Mouse (Mus musculus) urinary bladder, postnatal 36 days (tissue): ENCODE measurements around the gene Nfatc2ip.
"Not testable (repeated sequence)": the region's sequence is repeated elsewhere in the genome, so short reads cannot be mapped to it uniquely, and the experiment has no call there.

Experiments
- DNase-seq, 2 experiments: peaks; one replicate each; pipeline ENCODE4 v3.0.0; 2022; ENCODE audit warnings: low spot score in 2 of 2, mixed read lengths in 1 of 2

Nfatc2ip gene

DNA sequence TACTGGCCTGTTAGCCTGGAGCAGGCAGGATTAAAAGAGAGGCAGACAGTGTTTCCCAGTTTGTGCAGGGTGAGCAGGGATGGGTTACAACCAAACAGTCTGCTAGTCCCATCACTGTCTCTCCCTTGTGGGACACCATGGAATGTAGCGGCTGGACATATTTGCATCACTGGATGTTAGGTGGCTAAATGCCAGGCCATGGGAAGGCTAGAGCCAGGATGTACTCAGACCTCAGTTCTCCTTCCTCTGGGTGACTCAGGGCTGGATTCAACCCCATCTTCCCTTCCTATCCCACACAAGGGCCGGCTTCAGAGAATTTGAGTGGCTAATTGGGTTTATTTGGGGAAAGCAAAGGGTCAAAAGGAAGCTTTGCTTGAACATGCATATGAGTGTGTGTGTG, 12.1 kb upstream of the Nfatc2ip start:
- no peak for DNase-seq

DNA sequence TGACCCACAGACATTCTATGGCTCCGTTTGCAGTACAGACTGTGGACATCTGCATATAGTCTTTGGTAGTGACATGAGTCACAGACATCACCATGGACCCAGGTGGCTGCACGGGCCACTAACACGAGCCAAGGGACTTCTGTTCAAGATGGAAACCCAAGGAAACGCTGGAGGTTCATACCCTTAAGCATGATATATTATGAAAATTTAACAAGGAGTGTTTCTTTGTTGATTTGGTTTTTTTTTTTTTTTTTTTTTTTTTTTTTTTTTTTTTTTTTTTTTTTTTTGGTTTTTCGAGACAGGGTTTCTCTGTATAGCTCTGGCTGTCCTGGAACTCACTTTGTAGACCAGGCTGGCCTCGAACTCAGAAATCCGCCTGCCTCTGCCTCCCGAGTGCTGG, 6.0 kb upstream of the Nfatc2ip start:
- not testable (repeated sequence) for DNase-seq

DNA sequence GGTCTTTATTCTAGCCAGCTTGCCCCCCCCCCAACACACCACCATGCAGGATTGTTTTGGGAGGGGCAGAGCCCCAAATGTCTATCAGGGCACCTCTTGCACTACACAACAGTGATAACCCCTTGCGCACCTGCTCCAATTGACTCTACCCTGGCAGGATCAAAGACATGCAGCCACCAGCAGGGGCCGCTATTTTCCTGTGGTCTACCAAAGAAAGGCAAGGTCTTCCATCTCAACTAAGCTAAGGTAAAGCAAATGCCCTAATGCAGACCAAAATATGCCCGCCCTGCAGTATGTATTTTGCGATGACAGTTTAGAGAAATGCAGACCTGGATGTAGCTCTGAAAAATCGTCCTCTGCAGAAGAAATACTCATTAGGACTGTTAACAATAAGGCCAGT, 3.0 kb upstream of the Nfatc2ip start:
- DNase-seq = peak; percentile 76 to 80

DNA sequence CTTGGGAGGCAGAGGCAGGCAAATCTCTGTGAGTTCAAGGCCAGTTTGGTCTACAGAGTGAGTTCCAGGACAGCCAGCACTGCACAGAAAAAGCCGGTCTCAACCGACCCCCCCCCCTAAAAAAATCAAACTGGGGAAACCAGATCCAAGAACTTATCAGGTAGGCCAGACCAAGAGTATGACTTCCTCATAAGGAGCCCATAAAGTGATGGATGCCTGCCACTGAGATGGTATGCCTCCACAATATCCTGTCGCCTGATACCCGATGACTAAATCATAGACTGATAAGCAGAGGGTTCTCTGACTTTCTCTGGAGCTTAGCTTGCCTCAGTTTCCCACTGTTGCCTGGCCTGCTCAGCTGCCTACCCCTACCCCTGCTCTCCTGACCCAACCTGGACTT, 1.3 kb upstream of the Nfatc2ip start:
- no peak for DNase-seq

DNA sequence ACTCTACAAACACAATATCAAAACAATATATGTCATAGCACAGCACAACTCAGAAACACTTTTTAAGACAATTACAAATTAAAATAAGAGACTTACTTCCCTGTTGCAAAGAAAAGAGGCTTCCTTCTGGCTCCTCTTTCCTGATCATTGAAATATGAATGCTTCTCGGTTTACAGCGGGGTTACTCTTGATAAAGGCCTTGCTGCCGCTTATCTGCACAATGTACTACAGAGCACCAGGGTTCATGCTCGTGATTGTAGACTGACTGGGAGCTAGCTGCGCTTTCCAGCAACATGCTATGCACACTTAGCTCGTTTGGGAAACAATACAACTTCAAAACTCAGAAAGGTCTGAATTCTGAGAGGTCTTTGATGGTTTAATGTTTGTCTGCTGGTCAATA, 684 bp upstream of the Nfatc2ip start:
- DNase-seq = no peak

DNA sequence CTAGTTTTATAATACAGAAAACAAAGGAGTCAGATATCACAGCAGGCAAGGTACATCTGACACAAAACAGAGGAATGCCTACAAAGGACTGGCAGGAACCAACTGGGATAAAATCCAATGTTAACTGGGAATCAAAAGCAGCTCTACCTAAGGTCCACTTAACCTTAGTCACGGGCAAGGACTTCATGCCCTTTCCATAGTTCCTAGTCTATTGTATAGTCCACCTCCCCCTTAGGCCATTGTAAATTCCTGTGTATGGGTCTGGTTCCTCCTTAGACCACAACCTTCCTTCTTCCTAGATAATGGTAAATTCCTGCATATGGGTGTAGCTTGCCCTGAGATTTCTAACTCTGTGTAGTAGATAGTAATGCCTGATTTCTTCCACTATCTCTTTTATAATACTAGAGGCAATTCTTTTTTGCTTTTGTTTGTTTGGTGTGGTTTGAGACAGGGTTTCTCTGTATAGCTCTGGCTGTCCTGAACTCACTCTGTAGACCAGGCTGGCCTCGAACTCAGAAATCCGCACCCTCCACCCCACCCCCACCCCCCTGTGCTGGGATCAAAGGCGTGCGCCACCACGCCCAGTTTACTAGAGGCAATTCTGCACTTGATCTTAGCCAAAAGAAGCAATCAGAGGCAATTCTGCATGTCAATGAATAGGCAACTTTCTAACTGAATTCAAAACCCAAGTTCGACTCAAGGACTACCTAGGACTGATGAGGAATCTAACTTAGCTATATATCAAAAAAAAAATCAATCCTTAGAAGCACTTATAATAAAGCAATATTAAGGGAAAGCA, 4.3 kb downstream of the Nfatc2ip start:
- not testable (repeated sequence) for DNase-seq

DNA sequence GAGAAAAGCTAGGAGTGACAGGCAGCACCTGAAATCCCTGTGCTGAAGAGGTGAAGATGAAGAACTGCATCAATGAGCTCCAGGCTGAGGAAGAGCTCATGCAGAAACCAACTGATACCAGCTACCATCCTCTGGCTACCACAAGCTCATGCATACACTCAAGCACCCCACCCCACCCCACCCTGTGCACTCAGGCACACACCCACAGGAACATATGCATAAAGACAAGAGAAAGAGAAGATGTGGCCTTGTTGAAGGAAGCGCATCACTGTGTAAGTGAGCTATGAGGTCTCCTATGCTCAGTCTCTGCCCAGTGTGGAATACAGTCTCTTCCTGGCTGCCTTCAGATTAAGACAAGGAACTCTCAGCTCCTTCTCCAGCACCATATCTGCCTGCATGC, 8.4 kb downstream of the Nfatc2ip start:
- no peak for DNase-seq

DNA sequence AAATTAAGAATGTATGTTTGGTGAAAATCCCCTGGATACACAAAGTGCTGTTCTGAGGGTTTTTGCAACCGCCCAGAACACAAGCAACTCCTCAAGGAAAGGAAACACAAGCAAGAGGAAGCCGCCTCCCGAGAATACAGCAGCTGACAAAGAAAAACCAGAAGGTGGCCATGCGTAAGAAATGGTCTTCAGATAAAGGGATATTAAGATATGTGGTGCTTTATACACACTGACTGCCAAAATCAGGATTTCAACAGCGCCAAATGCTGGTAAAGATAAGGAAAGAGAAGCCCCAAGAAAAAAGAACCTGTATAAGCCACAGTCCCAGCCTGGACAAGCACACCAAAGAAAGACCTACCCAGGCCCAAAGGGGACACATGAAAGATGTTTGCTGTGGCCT, 13.0 kb downstream of the Nfatc2ip start:
- no peak for DNase-seq

DNA sequence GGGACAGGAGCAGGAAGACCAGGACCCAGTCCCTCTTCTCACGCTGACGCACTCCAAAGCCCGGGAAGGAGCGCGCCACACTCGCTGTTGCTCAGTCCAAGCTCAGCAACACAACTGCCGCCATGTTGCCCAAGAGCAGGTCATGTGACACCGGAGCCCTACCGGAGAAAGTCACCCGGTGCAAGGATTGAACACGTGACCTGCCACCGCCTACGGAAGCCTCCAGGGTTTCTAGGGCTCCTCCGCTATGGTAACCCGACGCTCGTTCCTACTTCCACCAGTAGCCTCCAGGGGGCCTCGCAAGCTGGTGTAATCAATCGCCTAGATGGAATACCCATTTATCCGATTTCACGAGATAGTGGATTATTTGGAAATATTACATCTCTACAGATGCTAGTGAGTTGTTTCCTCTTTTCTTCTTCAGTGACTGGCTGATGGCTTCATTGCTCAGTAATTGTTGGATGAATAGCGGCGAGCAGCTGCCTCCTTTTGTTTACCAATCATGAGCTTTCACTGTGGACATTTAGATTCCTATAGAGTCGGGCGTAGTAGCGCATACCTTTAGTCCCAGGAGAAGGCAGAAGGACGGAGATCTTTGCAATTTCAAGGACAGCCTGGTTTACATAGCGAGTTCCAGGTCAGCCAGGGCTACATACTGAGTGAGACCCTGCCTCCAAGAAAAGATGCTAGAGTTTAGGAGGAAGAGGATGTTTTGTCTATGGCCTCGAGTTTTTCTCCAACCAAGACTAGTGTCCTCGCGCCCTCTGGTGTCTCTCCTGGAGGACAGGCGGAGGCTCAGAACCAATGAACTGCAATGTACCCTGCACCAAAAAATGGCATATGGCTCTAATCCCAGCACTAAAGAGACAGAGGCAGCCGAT, 19.0 kb downstream of the Nfatc2ip start, which contains the start of gene Spns1:
Gene Spns1, minus strand, starts transcription at position 173 of the 881 bp plus-strand sequence.
- DNase-seq = peak; percentile 90 to 95

DNA sequence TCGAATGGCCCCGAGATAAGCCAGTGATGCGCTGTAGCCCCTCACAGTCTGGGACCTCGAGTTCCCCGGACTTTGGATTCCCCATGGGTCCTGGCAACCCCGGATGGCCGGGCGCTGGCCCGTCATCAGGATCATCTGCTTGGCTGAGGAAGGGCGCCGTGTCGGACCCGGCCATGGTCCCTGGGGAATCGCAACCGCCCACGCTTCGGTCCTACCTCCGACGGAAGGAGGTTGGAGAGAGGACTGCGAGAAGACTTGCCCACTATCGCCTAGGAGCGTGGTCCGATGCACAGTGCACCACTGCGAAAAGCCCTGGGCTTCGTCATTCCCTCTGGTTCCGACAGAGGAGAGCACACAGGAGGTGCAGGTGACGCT, 19.6 kb downstream of the Nfatc2ip start:
- DNase-seq = no peak

DNA sequence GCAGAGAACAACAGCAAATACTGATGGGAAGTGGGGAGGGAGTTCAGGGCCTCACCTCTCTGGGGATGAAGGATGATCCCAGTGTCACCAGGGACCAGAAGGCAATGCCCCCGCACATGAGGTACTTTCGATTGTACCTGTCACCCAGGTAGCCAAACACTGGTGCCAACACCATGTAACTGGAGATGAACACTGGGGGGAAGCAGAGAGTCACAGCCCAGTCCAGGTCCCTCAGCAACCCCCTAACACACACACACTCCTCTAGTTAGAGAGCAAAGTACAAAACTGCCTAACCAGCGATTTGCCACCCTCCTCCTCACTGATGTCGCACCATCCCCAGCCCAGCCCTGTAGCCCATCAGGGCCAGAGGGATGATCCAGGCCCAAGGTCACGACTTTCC, 21.5 kb downstream of the Nfatc2ip start:
- no peak for DNase-seq

DNA sequence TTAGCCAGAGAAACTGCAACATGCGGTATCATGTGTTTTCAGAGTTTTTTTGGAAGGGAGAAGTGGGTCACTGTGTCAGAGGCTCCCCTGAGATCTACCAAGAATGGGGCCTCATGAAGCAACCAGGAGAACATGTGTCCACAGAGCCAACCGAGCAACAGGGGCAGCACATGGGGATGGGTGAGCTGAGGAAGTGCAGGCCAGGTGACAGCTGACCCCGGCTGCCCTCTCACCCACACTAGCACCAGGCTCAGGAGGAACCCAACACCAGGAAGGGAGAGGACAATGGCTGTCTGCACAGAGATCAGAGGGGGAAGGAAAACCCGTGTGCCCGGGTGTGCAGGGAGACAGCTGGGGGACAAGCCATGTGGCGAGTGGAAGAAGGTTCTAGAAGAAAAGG, 22.0 kb downstream of the Nfatc2ip start:
- no peak for DNase-seq

DNA sequence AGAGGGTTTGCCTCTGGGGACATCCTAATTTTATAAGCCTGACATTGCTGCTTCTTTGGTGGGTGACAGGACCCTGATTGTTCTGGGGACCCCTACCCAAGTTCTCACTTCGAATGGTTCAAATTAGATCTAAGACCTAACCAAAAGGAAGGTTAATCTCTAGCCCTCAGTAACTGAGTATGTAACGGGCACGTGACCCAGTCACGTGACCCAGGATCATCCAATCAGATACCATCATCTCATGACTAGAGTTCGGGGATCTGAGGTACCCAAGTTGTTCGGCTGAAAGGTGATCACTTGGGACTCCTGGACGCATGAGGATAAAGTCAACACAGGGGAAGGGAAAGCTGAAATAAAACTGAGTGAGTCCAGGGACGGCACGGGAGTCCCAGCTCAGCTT, 23.5 kb downstream of the Nfatc2ip start:
- DNase-seq = no peak

DNA sequence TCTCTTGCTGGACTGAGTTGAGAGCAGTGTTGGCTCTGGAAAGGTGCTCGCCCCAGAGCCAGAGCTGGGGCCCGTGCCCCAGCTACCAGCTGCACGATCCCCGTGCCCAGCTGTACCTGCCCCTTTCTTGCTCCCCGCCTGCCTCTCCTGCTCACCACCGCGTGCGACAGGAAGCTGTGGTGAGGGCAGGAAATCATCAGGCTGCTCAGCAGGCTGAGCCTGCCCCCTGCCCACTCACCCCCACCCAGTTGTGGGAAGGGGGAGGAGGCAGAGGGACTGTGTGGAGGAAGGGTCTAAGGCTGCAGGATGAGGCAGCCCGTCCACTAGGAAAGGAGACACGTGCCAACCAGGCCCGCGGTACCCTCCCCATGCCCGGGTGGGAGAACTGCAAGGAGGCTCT, 27.1 kb downstream of the Nfatc2ip start, which contains the start of gene Lat:
Gene Lat, minus strand, starts transcription at position 178 of the 400 bp plus-strand sequence.
- DNase-seq = no peak

DNA sequence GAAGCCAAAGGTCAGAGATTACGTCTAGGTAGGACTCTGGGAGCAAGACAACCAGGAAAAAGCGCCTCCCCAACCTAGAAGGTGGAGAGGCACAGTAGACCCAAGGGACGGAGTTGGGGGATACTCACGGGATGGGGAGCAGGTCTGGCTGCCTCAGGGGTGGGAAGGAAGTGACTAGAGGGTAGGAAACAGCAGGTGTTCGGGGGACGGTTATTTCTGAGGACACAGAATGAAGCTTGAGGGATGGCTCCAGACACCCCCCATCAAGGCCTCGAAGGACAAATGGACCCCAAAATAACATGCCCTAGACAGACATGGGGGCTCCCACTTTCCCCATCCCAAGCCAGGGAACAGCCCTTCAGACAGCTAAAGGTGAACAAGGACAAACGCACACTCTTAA, 28.2 kb downstream of the Nfatc2ip start:
- DNase-seq = no peak

DNA sequence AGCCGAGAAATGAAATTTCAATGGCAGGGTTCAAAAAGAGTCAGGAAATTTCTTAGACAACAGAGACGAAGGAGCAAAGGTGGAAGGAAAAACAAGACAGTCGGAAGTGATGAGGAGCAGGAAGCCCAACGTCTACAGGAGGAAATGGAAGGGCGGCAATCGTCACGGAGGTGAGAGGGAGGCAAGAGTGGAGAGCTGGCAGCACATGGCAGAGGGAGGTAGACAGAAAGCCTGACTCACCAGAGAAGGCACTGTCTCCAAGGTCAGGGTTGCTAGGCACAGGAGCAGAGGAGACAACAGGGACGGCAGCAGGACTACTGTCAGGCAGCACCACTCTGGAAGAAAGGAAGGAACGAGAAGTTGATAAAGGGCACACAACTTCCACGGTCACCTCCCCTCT, 28.9 kb downstream of the Nfatc2ip start:
- DNase-seq = no peak

DNA sequence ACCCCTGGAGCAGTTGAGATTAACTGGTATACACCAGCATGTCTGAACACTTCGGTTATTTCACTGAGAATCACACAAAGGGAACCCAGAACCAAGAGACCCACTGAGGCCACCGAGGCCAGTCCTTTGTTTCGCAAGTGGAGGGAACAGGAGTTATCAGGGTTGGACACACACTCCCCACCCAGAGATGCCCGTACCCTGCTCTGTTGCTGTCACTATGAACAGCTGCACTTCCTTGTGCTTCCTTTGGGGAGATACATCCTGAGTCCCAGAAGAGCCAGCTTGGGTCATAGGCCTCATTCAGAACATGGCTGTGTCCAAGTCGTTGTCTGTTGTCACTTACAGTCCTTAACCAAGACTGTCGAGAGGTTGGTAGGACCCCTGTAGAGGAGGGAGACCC, 33.5 kb downstream of the Nfatc2ip start:
- DNase-seq = no peak

DNA sequence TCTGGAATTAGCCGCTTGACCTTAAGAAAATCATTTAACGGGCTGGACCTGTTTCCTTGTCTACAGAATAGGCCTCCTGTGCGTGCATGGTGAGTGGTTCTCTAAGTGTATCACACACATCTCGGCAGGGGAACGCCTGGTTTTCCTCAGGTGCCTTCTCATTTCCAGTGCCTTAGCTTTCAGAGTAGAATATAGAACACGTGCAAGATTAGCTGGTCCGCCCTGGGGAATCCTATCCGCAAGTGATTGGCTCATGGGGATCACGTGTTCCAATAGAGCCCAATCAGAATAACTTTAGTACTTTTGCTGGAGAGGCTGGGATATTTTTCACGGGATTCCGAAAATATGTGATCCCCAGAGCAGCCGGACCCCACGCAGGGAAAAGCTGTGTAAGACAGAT, 37.5 kb downstream of the Nfatc2ip start:
- DNase-seq = no peak

DNA sequence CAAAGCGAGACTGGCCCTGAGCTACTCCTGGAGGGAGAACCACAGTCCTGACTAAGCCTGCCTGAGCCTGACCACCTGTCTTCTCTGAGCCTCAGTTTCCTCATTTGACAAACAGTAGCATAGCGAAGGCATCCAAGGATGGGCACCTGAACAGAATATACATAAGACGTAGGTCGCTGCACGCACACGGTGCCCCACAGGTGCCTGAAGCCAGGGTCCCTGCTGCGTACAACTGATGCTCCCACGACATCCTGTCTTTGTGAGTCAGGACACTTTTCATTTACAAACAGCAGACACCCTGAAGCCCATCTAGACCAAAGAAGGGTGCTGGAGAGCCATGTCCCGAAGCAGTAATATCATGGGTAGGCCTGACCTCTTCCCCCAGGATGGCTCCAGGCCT, 38.1 kb downstream of the Nfatc2ip start:
- no peak for DNase-seq

DNA sequence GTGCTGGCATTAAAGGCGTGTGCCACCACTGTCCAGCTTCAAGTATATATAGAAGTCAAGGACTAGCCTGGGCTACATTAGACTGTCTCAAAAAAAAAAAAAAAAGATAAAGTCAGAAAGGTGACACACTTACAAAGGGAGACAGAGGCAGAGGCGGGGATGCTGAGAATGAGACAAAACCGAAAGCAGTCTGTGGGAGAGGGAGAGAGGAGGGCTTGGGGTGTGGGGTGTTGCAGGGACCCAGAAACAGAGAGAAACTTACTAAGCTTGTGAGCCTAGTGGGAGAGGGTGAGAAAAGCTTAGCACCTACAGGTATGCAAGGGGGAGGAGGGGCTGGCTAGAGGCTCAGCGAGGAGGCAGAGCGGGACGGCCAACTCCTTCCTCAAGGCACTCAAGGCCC, 38.7 kb downstream of the Nfatc2ip start:
- DNase-seq = no peak

DNA sequence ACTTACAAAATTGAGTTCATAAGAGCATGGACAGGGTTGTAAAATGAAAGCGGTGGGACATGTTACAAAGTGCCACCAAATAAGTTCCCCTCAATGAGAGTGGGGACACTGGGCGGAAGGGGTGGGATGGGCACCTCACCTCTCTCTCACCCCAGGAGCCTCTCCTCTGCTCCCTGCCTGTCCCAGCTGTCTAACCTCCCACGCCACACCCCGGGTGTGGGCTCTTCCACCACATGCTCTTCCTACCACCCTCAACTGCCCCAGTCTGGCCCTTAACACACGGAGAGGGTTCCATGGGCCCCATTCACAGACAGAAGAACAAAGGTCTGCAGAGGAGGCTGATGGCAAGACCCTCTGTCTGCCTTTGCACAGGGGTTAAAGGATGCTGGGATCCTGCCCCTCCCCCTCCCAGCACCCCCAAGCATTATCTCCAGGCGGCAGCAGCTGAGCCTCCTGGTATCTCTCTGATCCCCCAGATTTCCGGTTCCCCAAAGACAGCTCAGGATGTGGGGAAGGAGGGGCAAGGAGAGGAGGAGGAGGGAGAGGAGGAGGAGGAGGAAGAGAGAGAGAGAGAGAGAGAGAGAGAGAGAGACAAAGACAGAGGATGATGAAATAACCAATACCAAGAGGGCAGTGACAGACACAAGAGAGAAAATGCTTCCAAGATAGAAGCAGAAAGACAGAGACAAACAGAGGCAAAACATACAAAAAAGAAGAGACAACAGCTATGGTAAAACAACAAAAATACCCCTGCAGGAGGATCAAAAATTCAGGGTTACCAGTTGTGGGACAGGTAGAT, 39.5 kb downstream of the Nfatc2ip start:
- DNase-seq = no peak
